Mouse (Mus musculus) ES-E14 (cell line): Measurements from ENCODE around the gene Pnpla5. TPM values are rescaled to one million over a fixed set of nuclear protein-coding genes. Genes with fewer than 3 reads are reported as not detected.

Experiments
- DNase-seq: peaks from one replicate; pipeline ENCODE4 v3.0.0-alpha.2; 2013; ENCODE audit warnings: low read depth, low spot score
- H3K27ac ChIP-seq: 2 replicates; pipeline ENCODE4 v1.5.1; 2012; ENCODE audit warnings: low read depth, mild to moderate bottlenecking, low read length, moderate library complexity, mixed read lengths; ENCODE audit not compliant: poor library complexity, insufficient read depth, severe bottlenecking
- H3K36me3 ChIP-seq: 2 replicates; pipeline ENCODE4 v1.6.1; 2012; ENCODE audit warnings: mild to moderate bottlenecking, low read length, moderate library complexity, mixed read lengths; ENCODE audit not compliant: control insufficient read depth, poor library complexity, insufficient read depth, severe bottlenecking
- H3K4me1 ChIP-seq, 2 experiments: fragments of 150-350 bp in 1 of 2; sonication (generic) in 1 of 2; 2 replicates each; pipeline ENCODE4 v1.6.1; 2012; ENCODE audit warnings: low read length in 2 of 2, mild to moderate bottlenecking in 1 of 2, mixed read lengths in 1 of 2; ENCODE audit not compliant: control insufficient read depth in 2 of 2, insufficient read depth in 2 of 2, poor library complexity in 1 of 2
- H3K4me3 ChIP-seq, 2 experiments: fragments of 150-350 bp in 1 of 2; sonication (generic) in 1 of 2; 2 replicates each; pipeline ENCODE4 v1.5.1; 2012; ENCODE audit warnings: low read length in 2 of 2, low read depth in 1 of 2, mild to moderate bottlenecking in 1 of 2, mixed read lengths in 1 of 2; ENCODE audit not compliant: insufficient read depth in 1 of 2, poor library complexity in 1 of 2, severe bottlenecking in 1 of 2
- H3K9ac ChIP-seq: 2 replicates; pipeline ENCODE4 v1.6.1; 2012; ENCODE audit warnings: low read depth, mild to moderate bottlenecking, low read length, mixed read lengths; ENCODE audit not compliant: poor library complexity, insufficient read depth, severe bottlenecking
- H3K9me3 ChIP-seq: fragments of 150-350 bp; sonication (generic); 2 replicates; pipeline ENCODE4 v1.6.1; 2012; ENCODE audit warnings: low read depth, mild to moderate bottlenecking, low read length; ENCODE audit not compliant: control insufficient read depth, insufficient read depth
- CHD2 ChIP-seq: IDR thresholded peaks from 2 replicates; pipeline ENCODE4 v1.6.1; 2014; ENCODE audit warnings: mild to moderate bottlenecking, low read depth, low read length, inconsistent platforms
- HCFC1 ChIP-seq: IDR thresholded peaks from 2 replicates; pipeline ENCODE4 v1.6.1; 2012; ENCODE audit warnings: low read length, inconsistent platforms, borderline replicate concordance; ENCODE audit not compliant: insufficient read depth
- MAFK ChIP-seq: IDR thresholded peaks from 2 replicates; pipeline ENCODE4 v1.6.1; 2014; ENCODE audit warnings: mild to moderate bottlenecking, low read depth, low read length, inconsistent platforms; ENCODE audit not compliant: insufficient read depth
- ZC3H11A ChIP-seq: IDR thresholded peaks from 2 replicates; pipeline ENCODE4 v1.6.1; 2012; ENCODE audit warnings: low read depth, mild to moderate bottlenecking, inconsistent platforms, low read length, borderline replicate concordance
- ZNF384 ChIP-seq: IDR thresholded peaks from 2 replicates; pipeline ENCODE4 v1.6.1; 2012; ENCODE audit warnings: low read depth, low read length, inconsistent platforms
- in situ Hi-C, 2 experiments: fragments of 600-800 bp; cut with MboI; formaldehyde crosslinking; loops; one replicate each; pipeline ENCODE4 v1.15.1; 2025; ENCODE audit warnings: low sequenced_read_pairs in 2 of 2, inconsistent platforms in 1 of 2; ENCODE audit not compliant: unreplicated experiment in 2 of 2
- total RNA-seq: library from RNA; depleted of rRNA; stranded (reverse); fragments of 300-350 nt; gene quantifications from 2 replicates; pipeline ENCODE4 v1.2.3, GENCODE M21; 2012; rRNA removed

Pnpla5 gene
- total RNA-seq = 0.11 and 0.13 TPM in 2 replicates

DNA sequence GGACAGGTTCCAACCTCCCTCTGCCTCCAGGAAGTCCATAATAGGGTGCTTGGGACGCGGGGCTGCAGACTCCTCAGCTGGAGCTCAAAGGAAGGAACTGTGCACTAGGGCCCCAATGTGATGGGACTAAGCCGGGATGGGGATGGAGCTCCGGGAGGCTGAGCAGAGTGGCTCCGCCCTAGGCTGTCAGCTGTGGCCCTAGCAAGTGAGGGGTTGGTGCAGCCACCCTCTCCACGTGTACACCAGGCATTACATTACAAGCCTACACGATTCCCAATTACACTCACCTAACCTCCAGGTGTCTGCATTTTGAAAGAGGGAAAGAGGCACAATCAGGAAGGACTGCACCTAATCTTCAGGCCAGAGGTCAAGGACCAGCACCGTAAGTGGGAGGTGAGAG is at the start of gene Pnpla5:
Gene Pnpla5 (minus strand): TSS at position 101 of the 400 bp plus-strand sequence.
- Histone ChIP-seq H3K9ac (no peak within 1 kb of the TSS), H3K36me3 (no peaks in the 10 kb centered on the region), H3K27ac (no peak within 1 kb of the TSS), H3K4me3 (peak within 1 kb of the TSS; percentile 23 to 32; a peak in 1 of 4 replicates), H3K9me3 (no peaks in the 10 kb centered on the region), H3K4me1 (peaks cover 0 to 5% of the 10 kb centered on the region in 2 experiments; a peak in 1 of 4 replicates)
- TF ChIP-seq HCFC1 (no peak), ZC3H11A (no peak), CHD2 (no peak), ZNF384 (no peak), MAFK (no peak)
- no peak for DNase-seq
- in situ Hi-C loops = no loop called here

DNA sequence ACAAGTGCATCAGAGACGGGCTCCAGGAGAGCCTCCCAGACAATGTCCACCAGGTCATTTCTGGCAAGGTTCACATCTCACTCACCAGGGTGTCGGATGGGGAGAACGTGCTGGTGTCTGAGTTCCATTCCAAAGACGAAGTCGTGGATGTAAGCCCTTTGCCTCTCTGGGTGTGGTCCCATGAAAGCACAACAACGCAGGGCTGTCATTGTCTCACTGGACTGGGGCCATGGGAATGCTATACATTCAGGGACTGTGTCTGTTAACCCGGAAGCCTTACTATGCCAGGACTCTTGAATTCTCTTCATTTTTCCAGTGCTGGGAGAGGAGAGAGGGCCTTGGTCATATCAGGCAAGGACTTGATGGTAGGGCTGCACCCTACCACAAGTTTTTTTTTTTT is 48.2 kb upstream of the Pnpla5 start:
- TF ChIP-seq ZNF384 = 0 out of 2 replicates have a peak, but pooled peaks have one; percentile 22
- no peak for TF ChIP-seq MAFK
- no peak overlapping the region for H3K9ac ChIP-seq
- no peaks in the 10 kb centered on the region for H3K36me3 ChIP-seq
- H3K9me3 ChIP-seq = no peaks in the 10 kb centered on the region
- H3K27ac ChIP-seq = no peak overlapping the region
- DNase-seq = no peak
- H3K4me1 ChIP-seq = peaks cover 2 to 14% of the 10 kb centered on the region in 2 experiments; a peak in 2 of 4 replicates
- in situ Hi-C loops = no loop called here
- H3K4me3 ChIP-seq = no peak overlapping the region

DNA sequence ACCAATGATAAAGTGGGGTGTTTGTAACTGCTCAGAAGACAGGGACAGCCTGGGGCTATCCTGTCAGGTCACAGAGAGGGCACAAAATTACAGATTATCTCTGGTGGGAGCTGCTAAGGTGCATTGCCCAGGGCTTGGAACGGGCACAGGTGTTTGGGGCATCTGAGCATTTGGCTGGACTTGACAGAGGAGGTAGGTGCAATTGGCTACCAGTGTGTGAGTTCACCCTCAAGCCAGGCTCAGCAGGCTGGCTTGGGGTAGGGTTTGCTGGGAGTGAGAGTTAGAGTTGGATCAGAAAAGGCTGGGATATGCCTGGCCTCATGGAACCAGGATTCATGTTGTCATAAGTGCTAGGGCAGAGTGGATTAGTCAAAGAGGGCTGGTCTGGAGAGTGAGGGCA is 46.5 kb upstream of the Pnpla5 start:
- in situ Hi-C loops = no loop called here

DNA sequence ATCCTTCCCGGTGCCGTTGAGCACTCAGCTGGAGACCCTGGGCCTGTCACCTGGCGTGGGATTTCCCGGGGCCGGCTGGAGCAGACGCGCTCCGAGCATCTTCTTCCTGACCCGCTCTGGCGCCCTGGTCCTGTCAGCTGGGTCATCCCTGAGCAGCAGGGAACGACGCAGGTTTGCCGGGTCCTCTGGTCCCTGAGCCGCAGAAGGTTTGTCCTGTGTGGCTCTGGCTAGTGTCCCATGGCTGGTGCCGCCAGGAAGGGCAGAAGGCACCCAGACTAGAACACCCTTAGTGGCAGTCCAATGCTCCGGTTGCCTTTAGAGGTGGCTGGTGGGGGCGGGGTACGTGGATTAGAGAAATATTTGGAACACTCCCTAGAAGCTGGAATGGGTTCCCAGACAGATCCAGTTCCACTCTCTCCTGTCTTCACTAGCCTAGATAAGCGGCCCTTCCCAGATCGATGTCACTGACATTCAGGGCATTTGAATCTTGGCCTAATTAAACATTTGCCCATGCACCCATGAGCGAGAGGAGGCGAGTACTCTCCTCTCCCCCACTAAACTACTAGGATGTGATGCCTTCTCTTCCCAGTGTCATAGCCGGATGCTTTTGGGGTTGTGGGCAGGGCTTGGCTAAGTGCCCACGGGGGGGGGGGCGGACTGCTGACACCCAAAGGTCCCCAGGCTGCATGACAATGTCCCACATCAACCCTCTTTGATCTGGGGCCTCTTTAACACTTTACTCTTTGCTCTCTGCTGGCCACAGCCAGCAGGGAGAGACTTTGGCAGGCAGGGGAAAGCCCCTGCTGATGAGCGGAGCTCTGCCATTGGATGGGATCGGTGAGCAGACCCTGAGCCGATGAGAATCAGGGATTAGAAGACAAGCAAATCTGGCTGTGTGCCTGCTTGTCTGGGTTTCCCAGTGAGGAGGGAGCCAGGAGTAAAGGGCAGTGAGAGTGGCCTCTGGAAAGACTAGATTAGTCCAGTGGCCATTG is 45.5 kb upstream of the Pnpla5 start:
- H3K4me3 ChIP-seq = peak overlapping the region; percentile 78 to 82
- peaks cover 2 to 14% of the 10 kb centered on the region in 2 experiments; a peak in 2 of 4 replicates for H3K4me1 ChIP-seq
- in situ Hi-C loops = no loop called here
- peak overlapping the region; percentile 73 for H3K9ac ChIP-seq
- no peaks in the 10 kb centered on the region for H3K36me3 ChIP-seq
- TF ChIP-seq ZNF384 = no peak
- no peak for TF ChIP-seq ZC3H11A
- no peak for TF ChIP-seq HCFC1
- TF ChIP-seq MAFK = no peak
- no peak for TF ChIP-seq CHD2
- no peak overlapping the region for H3K27ac ChIP-seq
- no peaks in the 10 kb centered on the region for H3K9me3 ChIP-seq
- DNase-seq = no peak

More for the DNA sequence above, 46.5 kb upstream of the Pnpla5 start:
- Histone ChIP-seq H3K27ac (no peak overlapping the region), H3K9me3 (no peaks in the 10 kb centered on the region), H3K4me1 (peaks cover 2 to 14% of the 10 kb centered on the region in 2 experiments; a peak in 2 of 4 replicates), H3K36me3 (no peaks in the 10 kb centered on the region), H3K4me3 (no peak overlapping the region), H3K9ac (no peak overlapping the region)
- no peak for TF ChIP-seq ZC3H11A
- TF ChIP-seq HCFC1 = no peak
- no peak for TF ChIP-seq CHD2
- no peak for TF ChIP-seq MAFK
- TF ChIP-seq ZNF384 = no peak
- no peak for DNase-seq

DNA sequence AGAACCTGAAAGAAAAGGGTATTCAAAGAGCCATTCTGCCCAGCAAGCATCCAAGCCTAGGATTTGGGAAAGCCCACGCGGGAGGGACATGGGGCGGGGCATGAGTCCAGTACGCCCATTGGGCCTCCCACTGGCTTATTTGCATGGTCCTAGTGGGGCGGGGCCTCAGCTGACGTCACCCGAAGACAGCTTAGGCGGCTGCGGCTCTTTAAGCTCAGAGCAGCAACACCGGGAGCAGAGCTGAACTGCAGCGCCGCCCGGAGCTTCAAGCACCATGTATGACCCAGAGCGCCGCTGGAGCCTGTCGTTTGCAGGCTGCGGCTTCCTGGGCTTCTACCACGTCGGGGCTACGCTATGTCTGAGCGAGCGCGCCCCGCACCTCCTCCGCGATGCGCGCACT is 44.6 kb upstream of the Pnpla5 start, which contains the start of gene Pnpla3:
Gene Pnpla3 (plus strand): TSS at position 238 of the 400 bp plus-strand sequence.
- DNase-seq = peak; percentile 98
- Histone ChIP-seq H3K36me3 (no peaks in the 10 kb centered on the region), H3K27ac (no peak within 1 kb of the TSS), H3K4me3 (peak within 1 kb of the TSS; percentile 78 to 82), H3K4me1 (peaks cover 2 to 14% of the 10 kb centered on the region in 2 experiments; a peak in 2 of 4 replicates), H3K9me3 (no peaks in the 10 kb centered on the region), H3K9ac (peak within 1 kb of the TSS; percentile 73)
- in situ Hi-C loops = no loop called here
- TF ChIP-seq ZC3H11A (no peak), ZNF384 (no peak), HCFC1 (no peak), CHD2 (no peak), MAFK (no peak)
